Mouse (Mus musculus) adrenal gland, postnatal 36 days (tissue): ENCODE results near the gene Enkd1. TPM values are rescaled to one million over a fixed set of nuclear protein-coding genes. Genes with fewer than 3 reads are reported as not detected.

ENCODE experiments used
- DNase-seq, 2 experiments: peaks; one replicate each; pipeline ENCODE4 v3.0.0; 2021; ENCODE audit warnings: mixed read lengths in 1 of 2
- long read RNA-seq, 2 experiments: library from polyadenylated mRNA; stranded (forward); transcript quantifications; one replicate each; pipeline ENCODE4 v2.0.0; 2021; ENCODE audit warnings: borderline sequencing depth in 2 of 2
- total RNA-seq, 2 experiments: library from RNA; stranded (reverse); gene quantifications; 2 replicates each; pipeline ENCODE4 v1.2.3; 2021

Gene Enkd1
- total RNA-seq = 1 to 10 TPM; 4.5 to 4.9 TPM
- long read RNA-seq, experiment 1, partial matches to known transcripts = 0 of 7 reads
- long read RNA-seq, experiment 1, other reads (novel, unspliced or antisense) = 5 of 7 reads
- long read RNA-seq, experiment 2, partial matches to known transcripts = 1 of 5 reads
- long read RNA-seq, experiment 2, other reads (novel, unspliced or antisense) = 4 of 5 reads

DNA sequence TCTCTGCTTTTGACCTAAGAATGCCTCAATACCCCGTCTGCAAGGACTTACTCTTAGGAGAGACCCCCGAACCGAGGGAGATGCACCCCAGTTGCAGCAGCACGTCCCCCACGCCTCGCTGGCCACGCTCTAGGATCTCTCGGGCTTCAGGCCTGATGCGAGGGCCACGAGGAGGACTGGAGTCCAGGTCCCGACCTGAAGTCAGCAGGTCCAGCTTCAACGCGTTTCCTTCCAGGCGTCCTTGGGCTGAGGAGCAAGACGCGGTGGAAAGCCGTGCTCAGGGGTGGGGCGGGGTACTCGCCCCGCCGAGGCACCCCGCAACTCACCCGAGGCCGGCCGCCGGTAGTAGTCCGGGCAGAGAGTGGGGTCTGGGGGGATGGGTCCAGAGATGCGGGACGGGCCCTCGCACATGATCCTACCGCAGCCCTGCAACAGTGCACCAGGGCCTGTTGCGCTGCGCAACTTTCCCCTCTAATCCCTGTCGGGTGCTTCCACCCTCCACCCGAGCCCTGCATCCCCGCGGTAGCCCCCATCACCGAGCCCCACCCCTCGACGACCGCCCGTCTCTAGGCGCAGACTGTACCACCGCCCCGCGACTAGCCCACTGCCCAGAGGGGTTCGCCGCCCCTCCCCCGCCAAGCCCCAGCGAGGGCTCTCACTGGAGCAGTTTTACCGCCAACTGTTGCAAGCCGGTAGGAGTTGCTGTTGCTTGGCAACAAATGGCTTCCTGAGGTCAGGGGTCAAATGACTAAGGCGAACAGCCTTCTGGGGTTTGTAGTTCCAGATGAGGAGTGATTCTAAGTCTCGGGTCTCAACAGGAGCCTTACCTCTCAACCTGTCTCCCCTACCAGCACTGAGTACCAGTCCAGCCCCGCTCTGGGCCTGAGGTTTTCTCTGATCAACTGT is at the start of gene Enkd1, which contains the start of gene 4933405L10Rik:
Enkd1 (minus strand) TSS at position 713 of the 906 bp plus-strand sequence.
4933405L10Rik (plus strand) TSS at position 158 of the 906 bp plus-strand sequence.
- DNase-seq = peak; percentile 85 to 88

DNA sequence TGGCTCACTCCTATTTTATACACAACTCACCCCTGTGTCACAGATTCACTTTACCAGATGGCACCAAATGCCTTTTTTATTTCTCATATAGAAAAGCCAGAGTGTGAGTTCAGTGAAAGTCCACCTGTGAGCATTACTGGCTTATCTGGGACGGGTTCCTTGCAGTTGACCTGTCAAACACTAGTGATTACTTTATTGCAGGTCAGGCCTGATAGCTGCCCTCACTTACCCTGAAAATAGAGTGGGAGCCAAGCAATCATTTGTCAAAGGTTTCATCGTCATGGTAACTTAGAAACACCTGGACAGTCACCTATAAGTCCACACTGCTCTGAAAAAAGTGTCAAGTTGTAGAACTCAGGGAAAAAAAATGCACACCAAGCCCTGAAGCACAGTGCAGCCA is 46.7 kb upstream of the Enkd1 start:
- no peak for DNase-seq

DNA sequence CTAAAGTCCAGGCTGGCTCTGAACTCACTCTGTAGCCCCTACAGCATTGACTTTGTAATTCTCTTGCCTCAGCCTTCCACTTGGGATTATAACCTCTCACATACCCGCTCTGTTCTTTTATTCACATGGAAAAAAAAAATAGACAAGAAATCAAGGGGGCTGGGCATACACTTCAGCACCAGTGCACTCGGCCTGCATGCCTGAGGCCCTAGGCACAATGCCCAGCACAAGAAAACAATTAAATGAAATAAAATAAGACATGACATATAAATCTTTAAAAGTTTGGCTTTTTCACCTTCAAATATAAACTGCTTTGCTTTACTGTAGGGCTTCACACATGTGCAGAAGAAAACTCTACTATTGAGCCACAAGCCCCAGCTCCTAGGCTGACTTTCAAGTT is 45.9 kb upstream of the Enkd1 start:
- DNase-seq = no peak

DNA sequence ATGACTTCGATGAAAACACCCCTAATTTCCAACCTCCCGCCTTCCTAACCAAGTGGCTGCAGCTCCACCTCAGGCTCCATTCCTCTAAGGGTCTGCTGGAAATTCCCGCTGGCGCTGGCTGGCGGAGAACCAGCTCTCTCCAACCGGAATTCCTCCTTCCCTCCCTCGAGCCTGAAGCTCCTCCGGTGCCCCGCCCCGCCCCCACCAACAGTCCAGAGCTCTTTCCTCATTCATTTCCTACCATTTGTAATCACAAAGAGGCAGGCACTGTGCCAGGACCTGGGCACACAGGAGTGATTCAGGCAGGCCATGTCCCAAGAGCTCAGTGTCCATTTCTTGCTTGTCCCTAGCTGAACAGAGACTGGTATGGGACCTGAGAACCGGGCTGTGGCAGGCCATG is 42.6 kb upstream of the Enkd1 start:
- DNase-seq = peak; percentile 92 to 94

DNA sequence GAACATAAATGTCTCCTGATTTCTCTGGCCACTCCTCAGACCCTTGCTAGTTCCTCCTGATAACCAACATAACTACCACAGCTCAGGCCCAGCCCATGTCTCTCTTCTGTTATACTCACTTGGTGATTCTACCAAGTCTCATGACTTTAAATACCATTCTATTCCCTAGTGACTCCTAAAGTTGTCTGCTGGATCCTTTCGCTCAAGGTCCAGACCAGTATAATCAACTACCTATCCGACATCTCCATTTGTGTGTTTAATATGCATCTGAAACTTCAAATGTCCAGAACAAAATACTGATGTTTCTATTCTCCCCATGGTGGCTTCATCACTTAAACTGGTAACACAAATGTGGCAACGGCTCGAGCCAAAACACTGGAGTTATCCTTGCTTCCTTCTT is 35.3 kb upstream of the Enkd1 start:
- DNase-seq = no peak

DNA sequence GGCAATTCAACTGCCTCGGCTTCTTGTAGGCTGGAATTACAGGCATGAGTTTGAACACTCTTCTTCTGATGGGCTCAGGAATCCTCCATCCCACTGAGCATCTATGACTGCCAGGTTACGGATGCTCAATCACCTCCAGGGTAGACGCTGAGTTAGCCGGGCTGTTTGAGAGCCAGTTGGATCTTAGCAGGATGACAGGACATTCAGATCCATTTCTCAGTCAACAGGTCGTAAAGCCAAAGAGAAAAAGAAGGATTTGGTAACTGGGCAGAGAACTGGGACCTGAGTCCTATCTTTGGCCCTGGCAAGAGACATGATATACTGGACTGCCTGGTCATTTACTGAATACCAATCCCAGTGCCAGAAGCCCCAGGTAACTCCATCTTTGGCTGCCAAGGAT is 31.2 kb upstream of the Enkd1 start:
- no peak for DNase-seq

DNA sequence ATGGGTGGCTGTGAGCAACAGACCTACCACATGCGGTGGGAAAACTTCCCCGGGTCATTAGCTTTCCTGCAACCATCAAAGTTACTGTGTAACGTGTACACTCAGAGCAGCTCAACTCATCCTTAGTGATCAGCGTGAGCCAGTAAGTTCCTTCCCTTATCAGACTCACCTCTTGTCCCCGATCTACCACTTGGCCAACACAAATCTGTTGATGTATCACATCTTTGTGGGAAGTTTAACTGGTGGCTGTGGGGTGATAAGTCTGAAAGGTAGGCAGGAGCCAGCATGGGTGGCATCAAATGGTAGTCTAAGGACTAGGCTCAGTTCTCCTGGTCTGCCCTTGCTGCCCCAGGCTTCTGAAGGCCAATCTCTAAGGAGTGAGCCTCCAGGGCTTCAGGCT is 24.2 kb upstream of the Enkd1 start:
- DNase-seq = no peak

DNA sequence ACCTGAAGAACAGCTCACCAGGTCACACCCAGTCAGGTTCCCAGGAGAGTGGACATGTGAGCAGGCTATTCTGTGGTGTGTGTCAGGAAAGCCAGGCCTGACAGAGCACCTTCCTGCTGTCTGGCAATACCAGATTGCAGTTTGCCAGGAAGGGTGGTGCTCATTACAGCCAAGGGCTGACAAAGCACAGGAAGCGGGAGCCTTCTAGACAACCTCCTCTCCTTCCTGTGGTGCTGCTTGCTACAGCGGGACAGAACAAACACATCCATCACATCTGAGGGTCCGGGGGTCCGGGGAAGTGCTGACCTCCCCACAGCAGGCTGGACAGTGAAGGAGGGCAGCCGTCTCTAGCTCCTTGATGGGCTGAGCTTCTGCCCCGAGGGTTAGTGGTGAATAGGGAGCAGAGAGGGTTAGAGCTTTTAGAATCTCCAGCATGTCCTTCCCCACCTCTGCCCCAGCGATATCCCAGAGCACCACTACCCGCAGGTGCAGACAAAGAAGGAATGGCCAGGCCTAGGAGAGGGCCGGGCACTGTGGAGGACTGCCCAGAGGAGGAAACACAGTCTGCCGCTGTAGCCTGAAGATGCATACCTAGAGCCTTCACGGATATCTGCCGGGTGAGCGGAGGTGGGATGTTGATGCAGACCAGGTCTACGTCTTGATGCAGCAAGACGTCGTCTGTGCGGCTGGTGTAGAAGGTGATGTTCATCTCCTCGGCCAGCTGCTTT is 19.6 kb upstream of the Enkd1 start:
- DNase-seq = peak; percentile 37 to 55

DNA sequence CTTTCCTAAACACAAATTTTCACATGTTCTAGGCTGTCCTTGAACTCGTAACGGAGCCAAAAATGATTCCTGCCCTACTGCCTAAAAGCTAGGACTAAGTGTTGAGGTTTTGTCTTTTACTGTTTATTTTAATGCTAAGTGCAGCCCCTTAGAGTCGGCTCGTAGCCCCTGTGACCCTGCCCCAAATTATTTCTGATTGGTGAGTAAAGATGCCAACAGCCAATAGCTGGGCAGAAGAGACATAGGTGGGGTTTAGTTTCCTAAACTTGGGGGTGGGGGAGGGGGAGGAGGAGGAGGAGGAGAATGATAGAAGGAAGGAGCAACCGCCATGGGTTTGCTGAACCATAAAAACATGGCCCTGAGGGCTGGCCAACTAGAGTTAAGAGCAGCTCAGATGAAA is 17.7 kb upstream of the Enkd1 start:
- no peak for DNase-seq

DNA sequence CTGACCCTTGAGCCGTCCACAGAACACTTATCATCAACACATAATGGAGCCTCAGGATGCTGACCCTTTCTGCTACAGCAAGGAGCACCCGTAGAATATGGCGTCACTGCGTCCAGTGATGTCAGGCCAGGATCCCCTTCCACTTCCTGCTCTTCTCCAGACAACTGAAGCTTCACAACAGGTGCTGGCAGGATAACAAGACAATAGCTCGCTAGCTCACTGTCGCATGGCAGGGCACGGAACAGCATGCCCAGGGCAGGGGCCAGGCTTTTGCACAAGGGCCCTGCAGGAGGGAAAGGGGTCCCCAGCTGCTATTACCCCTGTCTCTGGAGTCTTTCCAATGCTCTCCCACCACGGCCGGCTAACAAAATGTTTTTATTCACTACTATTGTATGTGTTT is 14.9 kb upstream of the Enkd1 start:
- no peak for DNase-seq

DNA sequence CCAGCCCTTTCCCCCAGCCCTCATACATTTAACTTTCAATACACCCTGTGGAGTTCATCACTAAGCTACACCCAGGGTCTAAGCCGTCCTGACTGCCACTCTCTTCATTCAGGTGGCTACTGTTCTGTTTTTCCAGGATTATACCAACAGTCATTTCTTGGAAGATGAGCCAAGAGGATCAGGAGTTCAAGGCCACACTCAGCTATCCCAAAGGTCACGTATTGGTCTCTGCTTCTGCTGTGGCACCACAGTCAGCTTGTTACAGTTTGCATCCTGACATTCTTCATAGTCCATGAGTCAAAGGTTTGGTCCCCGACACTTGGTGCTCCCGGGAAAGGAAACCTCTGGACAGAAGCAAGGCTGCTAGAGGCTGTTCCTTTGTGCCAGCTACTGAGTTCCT is 11.6 kb upstream of the Enkd1 start:
- DNase-seq = peak in 1 of 2 experiments; percentile 25

DNA sequence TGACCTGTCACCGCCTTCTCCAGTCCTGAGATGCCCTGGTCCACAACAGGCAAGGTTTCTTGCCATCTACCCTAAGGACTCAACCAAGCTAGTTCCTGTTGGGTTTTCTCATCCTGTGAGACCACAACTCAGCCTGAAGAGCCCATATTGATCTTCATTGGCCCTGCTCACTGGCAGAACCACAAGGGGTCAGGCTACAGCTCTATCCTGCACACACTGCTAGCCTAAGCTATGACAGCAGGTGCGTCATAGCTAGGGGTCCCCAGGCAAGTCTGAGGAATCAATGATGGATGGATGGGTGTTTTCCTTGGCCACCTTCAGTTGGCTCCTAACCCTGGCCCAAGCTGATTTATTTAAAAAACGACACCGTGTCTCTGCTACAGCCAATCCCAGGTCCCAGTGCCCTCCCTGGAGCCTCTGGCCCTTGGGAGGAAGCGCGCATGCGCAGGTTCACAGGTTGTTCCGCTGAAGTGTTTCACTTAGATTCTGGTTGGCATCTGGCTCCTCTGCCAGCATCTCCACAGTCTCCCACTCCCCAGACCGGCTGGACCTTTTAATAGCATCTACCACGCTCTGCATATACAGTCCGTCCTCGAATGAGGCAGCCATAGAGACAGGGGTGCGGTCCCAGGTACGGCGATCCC is 8.4 kb upstream of the Enkd1 start:
- DNase-seq = no peak

DNA sequence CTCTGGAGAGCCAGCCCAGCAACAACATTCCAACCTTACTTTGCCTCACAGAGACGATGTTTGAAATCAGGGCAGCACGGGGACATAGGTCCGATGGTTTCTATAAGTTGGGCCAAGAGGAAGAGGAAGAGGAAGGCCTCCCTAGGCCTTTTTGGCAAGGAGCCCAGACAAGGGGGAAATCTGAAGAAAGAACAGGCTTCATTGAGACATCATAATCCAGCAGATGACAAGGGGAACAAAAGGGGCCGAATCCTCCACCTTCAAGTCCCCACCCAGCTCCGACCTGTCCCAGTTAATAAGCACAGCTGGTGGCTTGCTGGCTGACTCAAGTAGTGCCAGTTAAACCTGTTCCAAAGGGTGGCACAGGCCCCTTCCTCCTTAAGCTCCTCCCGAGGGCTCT is 7.0 kb upstream of the Enkd1 start:
- no peak for DNase-seq

DNA sequence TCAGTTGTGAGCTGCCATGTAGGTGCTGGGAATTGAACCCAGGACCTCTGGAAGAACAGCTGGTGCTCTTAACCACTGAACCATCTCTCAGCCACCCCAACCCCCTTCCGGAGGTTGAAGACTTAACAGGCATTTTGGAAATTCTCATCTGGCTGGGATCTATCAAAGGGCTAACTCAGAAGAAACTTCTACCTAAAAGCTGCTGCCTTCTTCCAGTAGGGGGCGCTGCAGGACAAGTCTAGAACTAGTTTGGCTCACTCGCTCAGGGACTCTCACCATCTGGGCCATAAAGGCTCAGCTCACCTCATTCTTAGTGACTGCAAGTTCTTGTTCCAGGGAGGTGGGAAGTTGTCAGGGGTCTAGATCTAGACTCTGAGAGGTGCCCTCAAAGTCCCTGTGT is 6.1 kb upstream of the Enkd1 start:
- peak; percentile 91 for DNase-seq

DNA sequence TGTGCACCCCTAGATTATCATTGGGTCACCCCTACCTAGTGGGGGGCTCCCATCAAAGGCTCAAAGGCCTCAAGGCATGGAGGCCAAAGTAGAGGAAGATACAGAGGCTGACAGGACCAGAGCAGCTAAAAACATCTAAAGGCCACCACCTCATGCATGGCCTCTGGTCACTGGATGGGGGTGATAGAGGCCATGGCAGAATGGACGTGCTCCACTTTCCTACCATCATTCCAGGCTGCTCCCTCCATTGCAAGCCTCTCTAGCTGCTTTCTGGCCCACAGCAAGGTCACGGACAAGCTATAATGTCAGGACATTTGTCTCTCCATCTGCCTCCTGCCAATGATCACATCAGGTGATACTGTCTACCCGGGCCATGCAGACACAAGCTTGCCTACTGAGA is 4.3 kb upstream of the Enkd1 start:
- DNase-seq = no peak

DNA sequence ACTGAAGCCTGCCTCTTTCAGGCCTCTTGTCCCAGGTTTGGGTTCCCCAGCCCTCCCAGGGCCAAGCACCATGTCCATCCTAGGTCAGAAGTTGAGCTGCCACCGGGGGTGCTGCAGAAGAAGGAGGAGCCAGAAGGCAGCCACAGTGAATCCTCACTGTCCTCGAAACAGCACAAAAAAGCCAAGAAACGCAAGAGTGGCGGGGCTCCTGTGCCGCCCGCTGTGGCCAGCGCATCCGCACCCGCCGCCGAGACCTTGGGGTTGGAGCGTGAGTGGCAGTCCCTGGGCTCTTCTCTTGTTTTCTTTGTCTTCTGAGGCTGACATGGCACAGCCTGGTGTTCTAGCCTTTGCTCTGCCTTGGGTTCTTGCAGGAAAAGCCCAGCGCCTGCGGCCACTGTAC is 1.3 kb upstream of the Enkd1 start:
- no peak for DNase-seq

DNA sequence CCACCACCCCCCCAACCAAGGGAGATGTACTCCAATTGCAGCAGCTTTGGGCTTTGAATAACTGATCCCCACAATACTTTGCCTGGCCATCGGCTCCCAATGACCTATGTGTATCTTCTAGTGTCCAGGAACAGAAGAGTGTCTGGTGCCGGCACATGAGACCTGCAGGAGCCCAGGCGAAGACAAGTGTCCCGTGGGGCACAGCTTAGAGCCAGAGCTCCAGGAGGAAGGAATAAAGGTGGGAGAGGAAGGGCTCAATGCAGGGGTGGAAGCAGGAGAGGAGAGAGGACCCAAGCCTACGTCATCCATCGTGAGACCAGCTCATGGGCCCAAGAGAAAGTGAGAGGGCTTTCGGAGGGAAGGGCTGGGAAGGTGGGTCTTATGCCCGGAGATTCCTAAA is 665 bp upstream of the Enkd1 start:
- DNase-seq = no peak

DNA sequence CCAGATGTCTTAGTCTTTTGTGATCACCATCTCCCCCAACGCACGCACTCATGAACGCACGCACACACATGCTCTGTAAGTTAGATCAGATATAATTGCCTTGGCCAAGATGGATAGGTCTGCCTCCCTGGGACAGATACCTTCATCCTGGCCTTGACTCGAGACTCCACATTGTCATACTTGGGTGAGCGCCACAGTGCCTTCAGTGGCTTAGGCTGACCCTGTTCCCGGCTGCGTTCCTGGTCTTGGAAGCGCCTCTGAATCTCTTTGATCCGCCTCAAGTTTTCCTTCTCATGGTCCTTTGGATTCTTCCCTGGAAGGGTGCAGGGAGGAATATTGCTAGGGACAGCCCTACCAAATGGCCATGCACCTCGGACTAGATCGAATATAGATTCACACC is 1.6 kb downstream of the Enkd1 start:
- DNase-seq = no peak

DNA sequence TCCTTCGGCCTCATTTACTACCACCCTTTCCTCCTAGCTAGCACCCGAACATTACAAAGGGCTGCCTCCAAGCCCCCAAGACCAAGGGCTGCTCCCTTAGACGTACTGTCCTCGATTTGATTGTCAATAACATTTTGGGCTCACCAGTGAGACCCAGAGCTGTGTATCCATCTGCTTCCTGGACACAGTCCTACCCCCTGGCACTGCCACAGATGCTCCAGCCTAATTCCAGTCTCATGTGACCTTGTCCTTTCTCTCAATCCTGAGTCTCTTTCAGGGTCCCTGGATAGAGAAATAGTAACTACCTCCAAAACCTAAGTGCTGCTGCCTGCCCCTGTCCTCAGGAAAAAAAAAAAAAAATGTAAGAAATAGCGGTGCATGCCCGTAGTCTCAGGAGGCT is 3.1 kb downstream of the Enkd1 start:
- no peak for DNase-seq

DNA sequence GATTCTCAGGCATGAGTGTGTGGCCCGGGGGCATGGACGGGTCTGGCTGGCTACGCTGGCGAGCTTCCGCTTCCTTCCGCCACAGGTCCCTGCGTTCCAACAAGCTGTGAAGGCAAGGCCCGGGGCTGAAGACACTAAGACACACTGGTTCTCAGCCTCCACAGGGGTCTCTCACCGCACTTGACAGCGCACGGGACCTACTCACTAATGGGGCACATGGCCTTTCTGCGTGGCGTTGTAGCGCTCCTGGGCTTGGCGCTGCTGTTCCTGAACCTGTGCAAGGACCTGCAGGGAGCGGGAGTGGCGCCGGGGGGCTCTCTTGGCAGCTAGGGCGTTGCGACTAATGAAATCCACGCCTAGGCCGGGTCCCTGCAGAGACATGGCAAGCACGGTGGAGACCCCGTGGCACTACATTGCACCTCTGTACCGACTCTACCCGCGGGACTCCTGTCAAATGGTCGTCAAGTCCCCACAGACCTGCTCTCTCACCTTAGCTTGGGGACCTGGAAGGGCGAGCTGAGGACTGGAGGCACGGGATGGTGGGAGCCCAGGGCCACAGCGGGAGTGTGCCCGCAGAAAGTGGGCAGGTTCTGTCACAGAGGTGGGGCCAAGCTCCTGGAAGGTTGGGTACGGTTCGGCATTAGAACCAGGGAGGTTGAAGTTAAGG is 3.7 kb downstream of the Enkd1 start:
- DNase-seq = no peak

DNA sequence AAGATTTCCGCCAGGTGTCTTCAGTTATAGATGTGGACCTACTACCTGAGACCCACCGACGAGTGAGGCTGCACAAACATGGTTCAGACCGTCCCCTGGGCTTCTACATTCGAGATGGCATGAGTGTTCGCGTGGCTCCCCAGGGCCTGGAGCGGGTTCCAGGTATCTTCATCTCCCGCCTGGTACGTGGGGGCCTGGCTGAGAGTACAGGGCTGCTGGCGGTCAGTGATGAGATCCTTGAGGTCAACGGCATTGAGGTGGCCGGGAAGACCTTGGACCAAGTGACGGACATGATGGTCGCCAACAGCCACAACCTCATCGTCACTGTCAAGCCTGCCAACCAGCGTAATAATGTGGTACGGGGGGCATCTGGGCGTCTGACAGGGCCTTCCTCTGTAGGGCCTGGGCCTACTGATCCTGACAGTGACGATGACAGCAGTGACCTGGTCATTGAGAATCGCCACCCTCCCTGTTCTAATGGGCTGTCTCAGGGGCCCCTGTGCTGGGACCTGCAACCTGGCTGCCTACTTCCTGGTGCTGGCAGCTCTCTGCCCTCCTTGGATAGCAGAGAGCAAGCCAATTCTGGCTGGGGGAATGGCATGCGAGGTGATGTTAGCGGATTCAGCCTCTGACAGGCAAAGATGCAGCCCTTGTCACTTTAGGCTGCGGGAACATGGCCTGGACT is 5.1 kb downstream of the Enkd1 start:
- DNase-seq = no peak
